Mouse (Mus musculus) liver, embryonic 14.5 days (tissue): ENCODE results near the gene Reln. TPM values are rescaled to one million over a fixed set of nuclear protein-coding genes. Genes with fewer than 3 reads are reported as not detected.

Experiments used
- ATAC-seq: fragments of 200-750 bp; cut with Nextera tagmentation; 2 replicates; pipeline ENCODE4 v1.8.0; 2017; ENCODE audit warnings: moderate number of reproducible peaks, mild to moderate bottlenecking, moderate library complexity; ENCODE audit not compliant: insufficient read depth
- DNase-seq, 3 experiments: peaks; one replicate each; pipeline ENCODE4 v3.0.0-alpha.2; 2012 to 2013; ENCODE audit warnings: low read depth in 3 of 3, low spot score in 3 of 3
- H3K27ac ChIP-seq: fragments of 300-500 bp; sonication (generic); 2 replicates; pipeline ENCODE4 v1.5.1; 2014; ENCODE audit warnings: moderate library complexity, mild to moderate bottlenecking, control low read depth, inconsistent platforms
- H3K27me3 ChIP-seq: fragments of 300-500 bp; sonication (generic); 2 replicates; pipeline ENCODE4 v1.6.1; 2014; ENCODE audit warnings: mild to moderate bottlenecking, low read length, moderate library complexity; ENCODE audit not compliant: control insufficient read depth, insufficient read depth
- H3K36me3 ChIP-seq: fragments of 300-500 bp; sonication (generic); replicated peaks from 2 replicates; pipeline ENCODE4 v1.6.1; 2014; ENCODE audit warnings: low read depth; ENCODE audit not compliant: control insufficient read depth, insufficient read depth
- H3K4me1 ChIP-seq, 2 experiments: fragments of 200-500 bp in 1 of 2; fragments of 300-500 bp in 1 of 2; sonication (generic) in 1 of 2; replicated peaks; 2 replicates each; pipeline ENCODE4 v1.6.1; 2012 to 2014; ENCODE audit warnings: antibody characterized with exemption in 1 of 2, inconsistent platforms in 1 of 2, low read length in 1 of 2; ENCODE audit not compliant: control insufficient read depth in 2 of 2, insufficient read depth in 2 of 2
- H3K4me2 ChIP-seq: fragments of 300-500 bp; sonication (generic); 2 replicates; pipeline ENCODE4 v1.6.1; 2014; ENCODE audit warnings: low read depth, mild to moderate bottlenecking, control low read depth, moderate library complexity
- H3K4me3 ChIP-seq, 2 experiments: fragments of 200-500 bp in 1 of 2; fragments of 300-500 bp in 1 of 2; sonication (generic) in 1 of 2; 2 replicates each; pipeline ENCODE4 v1.5.1; 2012 to 2014; ENCODE audit warnings: low read depth in 2 of 2, low read length in 2 of 2, mild to moderate bottlenecking in 2 of 2, control low read depth in 1 of 2, inconsistent platforms in 1 of 2, moderate library complexity in 1 of 2; ENCODE audit not compliant: insufficient read depth in 1 of 2
- H3K9ac ChIP-seq: fragments of 300-500 bp; sonication (generic); replicated peaks from 2 replicates; pipeline ENCODE4 v1.6.1; 2014; ENCODE audit warnings: mild to moderate bottlenecking, control low read depth, moderate library complexity
- H3K9me3 ChIP-seq: fragments of 300-500 bp; sonication (generic); 2 replicates; pipeline ENCODE4 v1.6.1; 2016; ENCODE audit warnings: low read length, mixed read lengths; ENCODE audit not compliant: control insufficient read depth
- CTCF ChIP-seq: IDR thresholded peaks from 2 replicates; pipeline ENCODE4 v1.5.1; 2016; ENCODE audit warnings: antibody characterized with exemption, low read depth, control low read depth
- EP300 ChIP-seq: IDR thresholded peaks from 2 replicates; pipeline ENCODE4 v1.6.1; 2016; ENCODE audit warnings: antibody characterized with exemption, low read depth
- WGBS: fragments of 180-500 bp; shearing (Covaris S2); extraction: QIAGEN DNeasy Blood & Tissue Kit; methylation state at CpG from one replicate; pipeline ENCODE4 v1.1.7; 2014; ENCODE audit not compliant: insufficient replicate concordance; 5-methylcytosine and 5-hydroxymethylcytosine counted together
- polyA plus RNA-seq, 2 experiments: library from polyadenylated mRNA; depleted of rRNA in 1 of 2; stranded (reverse) in 1 of 2; unstranded in 1 of 2; fragments of >200 nt; fragmentation: Nextera tagmentation in 1 of 2; extraction: Ambion mirVana in 1 of 2; gene quantifications; 2 replicates each; pipeline versions ENCODE4 v1.2.1 to v1.2.3; 2012 to 2014

The Reln gene
- polyA plus RNA-seq, 2 experiments, result 25.7 to 38.7 TPM

- TF ChIP-seq CTCF, result no peak
- TF ChIP-seq EP300, result no peak
- DNase-seq, result no peak
- 73% methylated on average over 2 of the region's 2 CpGs for WGBS
These were observed 407.9 kb downstream of the Reln start for GRCm38 (mm10) chr5:21936627-21937026.

DNA sequence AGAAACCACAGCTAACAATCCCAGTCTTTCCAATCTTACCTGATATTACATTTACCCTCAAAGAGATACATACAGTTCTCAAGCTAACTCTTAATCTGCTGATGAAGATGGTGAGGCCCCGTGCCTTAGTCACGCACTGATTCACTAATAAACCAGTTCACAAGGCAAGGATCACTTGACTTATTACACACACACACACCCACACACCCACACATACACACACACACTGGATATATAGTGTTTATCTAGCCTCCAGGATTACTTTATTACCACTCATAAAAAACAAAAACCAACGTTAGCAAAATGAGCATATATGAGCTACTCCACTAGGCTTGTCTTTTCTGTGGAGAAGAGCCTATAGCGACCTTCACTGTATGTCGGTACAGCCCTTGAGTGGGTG lies 408.4 kb downstream of the Reln start:
- Histone ChIP-seq H3K27ac (no peak overlapping the region), H3K4me2 (no peak overlapping the region), H3K4me1 (no peaks in the 10 kb centered on the region), H3K9ac (no peak overlapping the region), H3K36me3 (no peaks in the 10 kb centered on the region), H3K4me3 (no peak overlapping the region), H3K9me3 (no peaks in the 10 kb centered on the region), H3K27me3 (no peaks in the 10 kb centered on the region)
- ATAC-seq (no peak), DNase-seq (no peak)
- 67% methylated on average over 5 of the region's 5 CpGs for WGBS
- TF ChIP-seq EP300, result no peak
- TF ChIP-seq CTCF, result no peak

More at GRCm38 (mm10) chr5:21936627-21937026, 407.9 kb downstream of the Reln start:
- H3K4me3 ChIP-seq, result no peak overlapping the region
- H3K4me1 ChIP-seq, result no peaks in the 10 kb centered on the region
- no peak overlapping the region for H3K9ac ChIP-seq
- H3K27ac ChIP-seq, result no peak overlapping the region
- ATAC-seq, result no peak
- no peaks in the 10 kb centered on the region for H3K27me3 ChIP-seq
- no peaks in the 10 kb centered on the region for H3K9me3 ChIP-seq
- H3K36me3 ChIP-seq, result no peaks in the 10 kb centered on the region
- no peak overlapping the region for H3K4me2 ChIP-seq

DNA sequence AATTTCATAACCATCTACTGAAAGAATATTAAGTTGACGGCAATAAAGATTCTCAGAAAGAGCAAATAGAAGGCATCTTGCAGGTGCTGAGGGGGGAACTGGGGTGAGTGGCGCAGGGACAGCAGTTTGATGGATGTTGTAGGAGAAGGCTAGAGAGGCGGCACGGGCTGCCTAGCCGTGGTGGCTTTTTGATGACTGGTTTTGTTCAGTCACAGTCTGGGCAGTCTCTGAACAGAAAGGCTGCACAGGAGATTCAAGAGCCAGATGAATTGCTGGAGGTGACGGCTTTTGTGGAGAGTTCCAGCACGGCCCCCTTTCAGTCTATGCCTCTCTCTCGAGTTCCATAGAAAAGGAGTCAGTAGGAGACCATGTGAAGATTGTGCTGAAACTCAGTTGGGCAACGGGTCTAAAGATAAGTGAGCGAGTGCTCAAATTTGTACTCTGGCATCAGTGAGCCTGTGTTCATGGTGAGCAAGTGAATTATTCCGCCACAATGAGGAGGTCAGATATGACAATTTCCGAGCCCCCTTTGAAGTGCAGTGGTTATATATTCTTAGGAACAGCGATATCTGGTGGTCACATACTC lies 409.6 kb downstream of the Reln start:
- H3K4me3 ChIP-seq, result no peak overlapping the region
- H3K4me1 ChIP-seq, result no peaks in the 10 kb centered on the region
- H3K9me3 ChIP-seq, result no peaks in the 10 kb centered on the region
- no peak overlapping the region for H3K4me2 ChIP-seq
- no peak overlapping the region for H3K9ac ChIP-seq
- WGBS, result 65% methylated on average over 13 of the region's 13 CpGs
- H3K27me3 ChIP-seq, result no peaks in the 10 kb centered on the region
- no peak for ATAC-seq
- no peak for DNase-seq
- no peak for TF ChIP-seq CTCF
- no peak for TF ChIP-seq EP300
- no peak overlapping the region for H3K27ac ChIP-seq
- no peaks in the 10 kb centered on the region for H3K36me3 ChIP-seq

- H3K36me3 ChIP-seq, result no peaks in the 10 kb centered on the region
- no peak overlapping the region for H3K4me3 ChIP-seq
- DNase-seq, result no peak
- WGBS, result 70% methylated on average over 4 of the region's 4 CpGs
- ATAC-seq, result no peak
- TF ChIP-seq EP300 (no peak), CTCF (no peak)
- no peak overlapping the region for H3K4me2 ChIP-seq
- no peak overlapping the region for H3K27ac ChIP-seq
- H3K9me3 ChIP-seq, result no peaks in the 10 kb centered on the region
- H3K4me1 ChIP-seq, result no peaks in the 10 kb centered on the region
- no peaks in the 10 kb centered on the region for H3K27me3 ChIP-seq
- no peak overlapping the region for H3K9ac ChIP-seq
These were observed 410.3 kb downstream of the Reln start for GRCm38 (mm10) chr5:21934173-21934698.

DNA sequence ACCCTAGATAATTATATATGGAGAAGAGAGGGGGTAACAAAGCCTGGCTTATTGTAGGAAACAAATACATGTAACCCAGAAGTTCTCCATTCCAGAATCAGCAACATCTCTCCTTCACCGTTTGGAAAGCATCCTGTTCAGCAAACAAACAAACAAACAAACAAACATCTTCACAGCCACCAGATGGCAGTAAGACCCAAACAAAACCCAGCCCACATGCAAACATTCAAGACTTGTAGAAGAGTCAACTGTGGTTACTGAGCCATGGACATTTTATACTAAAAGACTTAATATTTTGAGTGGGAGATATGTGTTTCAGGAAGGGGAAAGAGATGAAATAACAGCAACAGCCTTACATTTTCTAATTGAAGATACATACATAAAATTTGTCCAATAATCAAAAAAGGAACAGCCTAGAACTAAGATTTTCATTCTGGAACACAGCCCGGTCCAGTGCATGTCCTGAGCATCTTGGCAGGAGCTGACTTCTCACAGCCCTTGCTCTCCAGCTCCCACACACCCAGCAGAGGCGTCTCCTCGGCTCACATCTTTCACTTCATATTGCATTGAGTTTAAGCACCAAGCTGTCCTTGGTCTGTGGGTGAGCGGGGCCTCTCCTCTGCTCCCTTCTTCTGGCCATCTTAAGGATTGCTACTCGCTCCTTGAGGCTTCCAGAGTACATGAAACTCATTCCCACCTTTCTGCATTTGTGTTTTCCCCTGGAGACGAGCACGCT lies 411.0 kb downstream of the Reln start:
- TF ChIP-seq EP300, result no peak
- no peak for TF ChIP-seq CTCF
- ATAC-seq (no peak), DNase-seq (no peak)
- no peak overlapping the region for H3K4me2 ChIP-seq
- H3K36me3 ChIP-seq, result no peaks in the 10 kb centered on the region
- H3K27me3 ChIP-seq, result no peaks in the 10 kb centered on the region
- 62% methylated on average over 8 of the region's 8 CpGs for WGBS
- H3K9ac ChIP-seq, result no peak overlapping the region
- H3K4me1 ChIP-seq, result no peaks in the 10 kb centered on the region
- no peaks in the 10 kb centered on the region for H3K9me3 ChIP-seq
- H3K27ac ChIP-seq, result no peak overlapping the region
- H3K4me3 ChIP-seq, result no peak overlapping the region
